Mouse (Mus musculus) embryonic fibroblast, embryonic 13.5 days (primary cell): ENCODE data around the gene Tmem63b.

Experiments used
- CTCF ChIP-seq: IDR thresholded peaks from 2 replicates; pipeline ENCODE4 v1.5.1; 2011; ENCODE audit warnings: mild to moderate bottlenecking, control low read depth, low read length, moderate library complexity, borderline replicate concordance; ENCODE audit not compliant: insufficient read depth
- POLR2A ChIP-seq: IDR thresholded peaks from 2 replicates; pipeline ENCODE4 v1.6.1; 2011; ENCODE audit warnings: low read depth, mild to moderate bottlenecking, control low read depth, low read length, moderate library complexity

- TF ChIP-seq CTCF, result peak; percentile 52; the same call in 1 of the 2 replicates
- TF ChIP-seq POLR2A, result no peak
Measured at GRCm38 (mm10) chr17:45731172-45731864, 44.6 kb upstream of the Tmem63b start.
